Mouse (Mus musculus): ENCODE data around the gene Angptl1. TPM values are rescaled to one million over a fixed set of nuclear protein-coding genes. Genes with fewer than 3 reads are reported as not detected.
A peak's percentile ranks its signal among the peaks of the same experiment; 100 is the strongest.

Angptl1 gene
- polyA plus RNA-seq, 1 experiment from 2014 or later = 3.2 TPM

DNA sequence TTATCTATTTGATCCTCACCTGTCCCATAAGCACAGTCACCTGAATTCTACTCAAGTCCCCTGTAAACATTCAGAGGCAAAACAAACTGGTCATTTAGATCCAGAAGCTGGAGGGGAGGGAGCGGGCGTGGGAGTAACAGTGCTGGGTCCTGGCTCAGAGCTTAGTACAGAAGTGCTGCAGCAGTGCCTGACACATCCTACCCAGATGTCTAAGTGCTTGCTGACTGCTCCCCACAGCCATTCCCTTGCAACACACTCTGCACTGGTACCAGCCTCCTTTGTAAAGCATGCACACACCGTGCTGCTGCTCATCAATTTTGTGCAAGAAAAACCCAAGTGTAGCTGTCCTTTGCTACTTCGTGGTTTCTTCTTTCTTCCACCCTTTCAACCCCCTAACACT is 8.7 kb downstream of the Angptl1 start:
- no peak overlapping the region for H3K9ac ChIP-seq (replicated peaks)
- no peaks in the 10 kb centered on the region for H3K27me3 ChIP-seq (replicated peaks)
- no peaks in the 10 kb centered on the region for H3K9me3 ChIP-seq (replicated peaks)
- ATAC-seq (ENCODE audit: low FRiP score) = no peak
- H3K27ac ChIP-seq (replicated peaks) = no peak overlapping the region
- H3K4me2 ChIP-seq = no peak overlapping the region
- no peaks in the 10 kb centered on the region for H3K36me3 ChIP-seq
- 0 out of 2 replicates have a peak, but pooled peaks cover 2% of the 10 kb centered on the region for H3K4me1 ChIP-seq
- H3K4me3 ChIP-seq (replicated peaks) = no peak overlapping the region
- 78% methylated on average over 4 of the region's 4 CpGs for WGBS

DNA sequence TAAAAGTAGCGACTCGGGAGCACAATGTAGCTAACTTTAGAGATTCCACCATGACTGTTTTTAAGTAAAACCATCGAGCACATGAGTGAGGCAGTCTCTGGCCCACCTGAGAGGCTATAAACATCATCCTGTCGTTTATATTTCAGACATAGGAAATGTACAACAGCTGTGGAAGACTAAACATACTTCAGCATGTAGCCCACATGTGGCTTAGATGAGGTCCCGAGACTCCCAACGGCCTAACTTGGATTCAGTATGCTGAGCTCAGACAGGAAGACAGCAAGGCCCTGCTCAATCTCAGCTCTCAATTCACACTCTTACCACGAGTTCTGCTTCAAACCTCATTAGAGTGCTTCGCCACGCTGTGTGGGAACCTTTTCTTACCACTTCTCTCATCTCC is 14.0 kb downstream of the Angptl1 start:
- 69% methylated on average over 9 of the region's 9 CpGs for WGBS

DNA sequence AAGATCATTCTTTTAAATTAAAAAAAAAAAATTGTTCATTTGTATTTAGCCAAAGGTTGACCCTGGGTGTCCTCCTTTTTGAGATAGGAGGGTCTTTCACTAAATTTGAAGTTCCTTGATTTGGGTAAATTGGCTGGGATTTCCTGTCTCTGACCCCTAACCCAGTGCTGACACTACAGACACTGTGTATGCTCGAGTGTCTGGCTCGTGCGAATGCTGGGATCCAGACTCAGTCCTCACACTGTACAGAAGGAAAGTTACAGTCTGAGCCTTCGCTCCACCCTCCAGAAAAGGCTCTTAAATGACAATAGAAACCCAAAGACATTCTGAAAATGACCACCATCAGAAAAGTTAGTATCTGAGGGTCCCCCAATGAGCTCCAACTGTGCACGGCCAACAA is 14.5 kb downstream of the Angptl1 start:
- Histone ChIP-seq H3K4me2 (no peak overlapping the region), H3K9me3 (replicated peaks) (no peaks in the 10 kb centered on the region)
- 69% methylated on average over 5 of the region's 5 CpGs for WGBS

More for the DNA sequence above, 14.0 kb downstream of the Angptl1 start:
- Histone ChIP-seq H3K36me3 (0 out of 2 replicates have a peak, but pooled peaks cover 3% of the 10 kb centered on the region), H3K4me2 (no peak overlapping the region), H3K4me1 (no peaks in the 10 kb centered on the region), H3K9ac (replicated peaks) (no peak overlapping the region), H3K27ac (replicated peaks) (no peak overlapping the region), H3K4me3 (replicated peaks) (no peak overlapping the region), H3K9me3 (replicated peaks) (no peaks in the 10 kb centered on the region), H3K27me3 (replicated peaks) (no peaks in the 10 kb centered on the region)
- ATAC-seq (ENCODE audit: low FRiP score) = no peak

DNA sequence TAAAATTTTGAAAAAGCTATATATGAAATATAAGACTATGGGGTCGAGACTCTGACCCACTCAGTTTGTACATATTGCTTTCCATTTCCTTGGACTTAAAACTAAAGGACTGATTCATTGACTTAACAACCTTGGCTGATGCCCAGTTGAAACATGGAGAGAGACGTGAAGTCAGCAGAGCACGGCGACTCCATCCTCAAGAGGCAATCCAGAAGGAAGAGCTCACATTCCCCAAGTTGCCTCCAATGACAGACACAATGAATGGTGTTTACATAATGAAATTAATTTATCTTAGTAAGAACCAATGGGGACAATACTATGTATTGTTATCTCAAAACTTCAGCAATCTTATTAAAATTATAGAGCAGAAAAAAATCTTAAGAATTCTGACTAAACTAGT is 16.2 kb downstream of the Angptl1 start:
- Histone ChIP-seq H3K9me3 (replicated peaks) (no peaks in the 10 kb centered on the region), H3K4me3 (replicated peaks) (no peak overlapping the region), H3K4me1 (no peaks in the 10 kb centered on the region), H3K27ac (replicated peaks) (no peak overlapping the region), H3K27me3 (replicated peaks) (no peaks in the 10 kb centered on the region), H3K9ac (replicated peaks) (no peak overlapping the region), H3K36me3 (0 out of 2 replicates have a peak, but pooled peaks cover 3% of the 10 kb centered on the region), H3K4me2 (no peak overlapping the region)
- no peak for ATAC-seq (ENCODE audit: low FRiP score)
- 97% methylated on average over 4 of the region's 4 CpGs for WGBS

More for the DNA sequence above, 14.5 kb downstream of the Angptl1 start:
- no peak for ATAC-seq (ENCODE audit: low FRiP score)
- H3K27ac ChIP-seq (replicated peaks) = no peak overlapping the region
- H3K9ac ChIP-seq (replicated peaks) = no peak overlapping the region
- H3K27me3 ChIP-seq (replicated peaks) = no peaks in the 10 kb centered on the region
- H3K4me1 ChIP-seq = no peaks in the 10 kb centered on the region
- 0 out of 2 replicates have a peak, but pooled peaks cover 3% of the 10 kb centered on the region for H3K36me3 ChIP-seq
- no peak overlapping the region for H3K4me3 ChIP-seq (replicated peaks)

DNA sequence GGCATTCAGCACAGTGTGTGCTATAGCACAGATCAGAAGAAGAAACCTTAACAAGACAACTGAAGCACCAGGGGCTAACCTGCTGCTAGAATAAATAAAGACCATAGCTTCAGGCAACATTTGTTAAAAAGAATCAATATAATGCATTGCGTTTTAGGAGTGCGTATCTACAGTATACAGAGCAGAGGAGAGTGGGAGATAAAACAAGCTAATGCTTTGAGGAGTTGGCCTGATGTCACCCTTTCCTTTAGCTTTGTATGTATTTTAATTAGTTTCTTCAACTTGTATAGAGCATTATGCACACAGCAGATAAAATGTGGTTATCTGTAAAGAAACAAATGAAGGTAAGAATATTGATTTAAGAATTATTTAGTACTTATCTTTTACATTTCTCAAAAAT is 18.3 kb downstream of the Angptl1 start:
- Histone ChIP-seq H3K4me1 (no peaks in the 10 kb centered on the region), H3K4me3 (replicated peaks) (no peak overlapping the region), H3K9me3 (replicated peaks) (no peaks in the 10 kb centered on the region), H3K9ac (replicated peaks) (no peak overlapping the region), H3K27ac (replicated peaks) (no peak overlapping the region), H3K4me2 (no peak overlapping the region), H3K27me3 (replicated peaks) (no peaks in the 10 kb centered on the region), H3K36me3 (0 out of 2 replicates have a peak, but pooled peaks cover 3% of the 10 kb centered on the region)
- no peak for ATAC-seq (ENCODE audit: low FRiP score)
- 89% methylated on average over 2 of the region's 2 CpGs for WGBS

DNA sequence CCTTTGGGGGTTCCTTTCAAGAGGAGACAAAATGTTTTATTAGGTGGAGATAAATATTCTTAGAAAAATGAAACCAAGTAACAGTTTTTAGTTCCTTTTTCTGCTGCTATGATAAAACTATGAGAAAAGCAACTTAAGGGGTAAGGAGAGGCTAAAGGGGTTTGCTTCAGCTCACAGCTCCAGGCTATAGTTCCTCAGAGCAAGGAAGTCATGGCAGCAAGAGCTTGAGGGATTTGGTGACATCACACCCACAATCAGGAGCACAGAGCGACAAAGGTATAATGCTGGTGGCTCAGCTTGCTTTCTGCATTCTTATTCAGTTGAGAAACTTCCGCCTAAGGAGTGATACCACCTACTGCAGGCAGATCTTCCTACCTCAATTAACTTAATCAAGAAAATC is 20.8 kb downstream of the Angptl1 start:
- Histone ChIP-seq H3K27me3 (replicated peaks) (no peaks in the 10 kb centered on the region), H3K4me2 (no peak overlapping the region), H3K27ac (replicated peaks) (no peak overlapping the region), H3K4me3 (replicated peaks) (no peak overlapping the region), H3K4me1 (peaks cover 5% of the 10 kb centered on the region), H3K9ac (replicated peaks) (no peak overlapping the region), H3K9me3 (replicated peaks) (no peaks in the 10 kb centered on the region), H3K36me3 (0 out of 2 replicates have a peak, but pooled peaks cover 3% of the 10 kb centered on the region)
- ATAC-seq (ENCODE audit: low FRiP score) = no peak
- whole genome bisulfite sequencing = 94% methylated on average over 2 of the region's 2 CpGs

DNA sequence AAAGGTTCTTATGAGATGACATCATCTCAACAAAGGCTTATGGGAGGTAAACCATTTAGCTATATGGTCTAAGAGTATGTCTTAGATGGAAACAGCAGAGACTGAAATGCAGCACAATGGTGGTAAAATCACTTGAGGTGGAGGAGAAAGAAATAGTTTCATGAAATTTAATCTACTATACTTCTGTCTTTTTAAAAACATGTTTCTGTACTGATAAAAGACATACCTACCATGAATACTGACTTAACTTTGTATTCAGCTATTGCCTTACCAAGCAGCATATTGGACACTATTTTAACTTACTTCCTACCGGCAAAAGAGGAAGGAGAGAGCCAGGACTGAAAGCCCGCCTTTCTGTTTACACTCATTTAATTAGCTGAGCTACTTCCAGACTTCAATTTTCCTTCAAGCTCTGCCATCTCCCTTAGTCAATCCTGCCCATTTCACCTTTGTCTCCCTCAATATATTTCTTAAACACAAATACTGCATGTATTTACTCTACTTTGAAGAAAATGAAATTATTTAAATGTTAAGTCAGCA is 21.4 kb downstream of the Angptl1 start:
- WGBS = 85% methylated on average over 2 of the region's 2 CpGs
- H3K4me2 ChIP-seq = no peak overlapping the region

DNA sequence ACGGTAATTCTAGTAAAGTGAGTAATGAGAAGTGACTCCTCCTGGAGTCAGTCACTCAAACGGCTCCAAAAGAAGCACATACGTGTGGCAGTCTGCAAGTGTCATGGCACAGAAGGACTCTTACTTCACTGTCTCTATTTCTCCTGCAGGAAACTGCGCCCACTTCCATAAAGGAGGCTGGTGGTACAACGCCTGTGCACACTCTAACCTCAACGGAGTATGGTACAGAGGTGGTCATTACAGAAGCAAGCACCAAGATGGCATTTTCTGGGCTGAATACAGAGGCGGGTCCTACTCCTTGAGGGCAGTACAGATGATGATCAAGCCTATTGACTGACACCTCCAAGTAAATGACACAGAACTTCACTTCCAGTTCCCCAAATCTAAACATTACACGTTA is 21.9 kb downstream of the Angptl1 start:
- Histone ChIP-seq H3K4me2 (no peak overlapping the region), H3K27ac (replicated peaks) (no peak overlapping the region), H3K9me3 (replicated peaks) (no peaks in the 10 kb centered on the region), H3K9ac (replicated peaks) (no peak overlapping the region), H3K27me3 (replicated peaks) (no peaks in the 10 kb centered on the region), H3K4me1 (peaks cover 7% of the 10 kb centered on the region), H3K36me3 (0 out of 2 replicates have a peak, but pooled peaks cover 3% of the 10 kb centered on the region), H3K4me3 (replicated peaks) (no peak overlapping the region)
- no peak for ATAC-seq (ENCODE audit: low FRiP score)
- 90% methylated on average over 8 of the region's 8 CpGs for WGBS

More for the DNA sequence above, 21.4 kb downstream of the Angptl1 start:
- Histone ChIP-seq H3K27me3 (replicated peaks) (no peaks in the 10 kb centered on the region), H3K4me1 (peaks cover 7% of the 10 kb centered on the region), H3K36me3 (0 out of 2 replicates have a peak, but pooled peaks cover 3% of the 10 kb centered on the region), H3K9ac (replicated peaks) (no peak overlapping the region), H3K4me3 (replicated peaks) (no peak overlapping the region), H3K9me3 (replicated peaks) (no peaks in the 10 kb centered on the region), H3K27ac (replicated peaks) (no peak overlapping the region)
- ATAC-seq (ENCODE audit: low FRiP score) = no peak

DNA sequence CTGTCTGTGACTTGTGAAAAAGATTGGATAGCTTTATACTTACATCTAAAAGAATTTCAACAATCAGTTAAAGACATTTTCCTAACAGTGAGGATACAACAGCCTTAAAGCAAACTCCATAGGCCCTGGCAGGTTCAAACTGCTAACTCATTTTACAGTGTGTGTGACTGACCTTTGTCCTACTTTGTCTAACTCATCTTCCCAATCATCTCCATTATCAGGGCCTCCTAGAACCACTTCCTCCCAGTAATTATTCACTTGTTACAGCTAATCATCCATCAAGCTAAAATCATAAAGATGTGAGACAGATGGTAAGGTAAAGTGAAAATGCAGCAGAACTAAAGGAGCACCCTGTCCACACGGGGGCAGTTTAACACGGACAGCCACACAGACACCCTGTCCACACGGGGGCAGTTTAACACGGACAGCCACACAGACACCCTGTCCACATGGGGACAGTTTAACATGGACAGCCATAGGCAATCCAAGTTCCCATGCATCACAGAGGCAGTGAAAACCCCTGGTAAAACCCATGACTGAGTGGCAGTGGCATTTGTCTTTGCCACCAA is 23.2 kb downstream of the Angptl1 start:
- 48% methylated on average over 4 of the region's 4 CpGs for whole genome bisulfite sequencing
- Histone ChIP-seq H3K36me3 (no peaks in the 10 kb centered on the region; the same call in 1 of the 2 replicates), H3K4me2 (no peak overlapping the region), H3K27me3 (replicated peaks) (no peaks in the 10 kb centered on the region), H3K4me3 (replicated peaks) (no peak overlapping the region), H3K4me1 (peaks cover 7% of the 10 kb centered on the region), H3K9me3 (replicated peaks) (no peaks in the 10 kb centered on the region), H3K27ac (replicated peaks) (no peak overlapping the region), H3K9ac (replicated peaks) (no peak overlapping the region)
- ATAC-seq (ENCODE audit: low FRiP score) = no peak

DNA sequence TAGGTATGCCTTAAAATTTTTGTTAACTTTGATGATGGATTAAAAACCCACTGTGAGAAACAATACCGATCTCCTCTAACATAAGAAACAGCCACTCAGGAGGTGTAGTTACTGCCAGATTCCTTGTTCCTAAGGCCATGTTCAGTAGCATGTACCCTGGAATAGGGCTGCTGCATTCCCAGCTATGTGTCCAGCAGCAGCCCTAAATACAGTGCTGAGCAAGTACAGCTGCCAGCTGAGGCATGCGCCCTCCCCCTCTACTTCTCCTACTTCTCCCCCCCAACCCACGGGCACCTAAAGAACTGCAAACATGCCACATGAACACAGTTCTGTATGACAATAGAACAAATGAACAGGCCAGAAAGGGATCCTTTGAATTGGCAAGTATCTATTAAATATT is 25.4 kb downstream of the Angptl1 start:
- WGBS = 60% methylated on average over 3 of the region's 3 CpGs
- Histone ChIP-seq H3K9ac (replicated peaks) (no peak overlapping the region), H3K4me1 (peaks cover 7% of the 10 kb centered on the region), H3K36me3 (no peaks in the 10 kb centered on the region; the same call in 1 of the 2 replicates), H3K9me3 (replicated peaks) (no peaks in the 10 kb centered on the region), H3K27me3 (replicated peaks) (no peaks in the 10 kb centered on the region), H3K4me3 (replicated peaks) (no peak overlapping the region), H3K4me2 (no peak overlapping the region), H3K27ac (replicated peaks) (no peak overlapping the region)
- ATAC-seq (ENCODE audit: low FRiP score) = no peak

DNA sequence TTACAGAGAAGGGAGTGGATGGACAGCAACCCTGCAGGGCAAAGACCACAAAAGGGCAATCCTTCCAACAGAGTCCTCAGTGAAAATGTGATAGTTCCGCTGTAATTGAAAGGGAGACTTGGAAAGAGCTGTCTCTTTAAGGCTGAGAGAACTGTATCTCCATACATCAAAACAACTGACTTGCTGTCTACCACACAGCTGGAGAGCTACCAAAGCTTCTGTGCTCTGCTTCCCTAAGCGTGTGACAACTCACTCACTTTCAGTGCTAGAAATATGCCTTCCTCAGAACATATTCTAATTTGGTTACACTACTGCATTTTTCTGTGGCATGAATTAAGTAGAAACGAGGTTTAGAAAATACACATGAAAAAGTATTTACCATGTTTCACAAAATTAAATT is 25.9 kb downstream of the Angptl1 start:
- 37% methylated on average over 3 of the region's 3 CpGs for WGBS
- H3K4me3 ChIP-seq (replicated peaks) = no peak overlapping the region
- no peaks in the 10 kb centered on the region for H3K27me3 ChIP-seq (replicated peaks)
- H3K4me2 ChIP-seq = no peak overlapping the region
- 0 out of 2 replicates have a peak overlapping the region, but pooled peaks have one; percentile 18 for H3K27ac ChIP-seq (replicated peaks)
- ATAC-seq (ENCODE audit: low FRiP score) = no peak
- no peaks in the 10 kb centered on the region for H3K9me3 ChIP-seq (replicated peaks)
- H3K36me3 ChIP-seq = no peaks in the 10 kb centered on the region; the same call in 1 of the 2 replicates
- H3K4me1 ChIP-seq = peaks cover 7% of the 10 kb centered on the region
- H3K9ac ChIP-seq (replicated peaks) = no peak overlapping the region

DNA sequence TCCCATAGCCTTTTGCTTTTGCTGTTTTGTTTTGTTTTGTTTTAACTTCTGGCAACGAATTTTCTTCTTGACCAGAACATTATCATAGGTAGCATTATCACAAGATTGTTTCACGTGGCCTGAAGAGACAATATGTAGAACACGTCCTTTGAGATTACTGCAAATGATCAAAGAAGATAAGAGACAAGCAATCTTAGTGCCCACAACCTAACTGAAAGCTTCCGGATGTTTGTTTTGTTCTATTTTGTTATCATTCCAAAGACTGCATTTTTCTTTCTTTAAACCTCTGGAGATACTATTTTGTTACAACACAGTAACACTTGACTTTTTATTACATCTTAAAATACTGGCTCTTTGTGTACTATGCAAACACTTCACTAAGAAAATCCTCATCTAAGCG is 31.7 kb downstream of the Angptl1 start:
- H3K27me3 ChIP-seq (replicated peaks) = no peaks in the 10 kb centered on the region
- no peak for ATAC-seq (ENCODE audit: low FRiP score)
- no peak overlapping the region for H3K4me3 ChIP-seq (replicated peaks)
- no peak overlapping the region for H3K27ac ChIP-seq (replicated peaks)
- no peaks in the 10 kb centered on the region for H3K9me3 ChIP-seq (replicated peaks)
- 94% methylated on average over 5 of the region's 5 CpGs for WGBS
- H3K4me1 ChIP-seq = no peaks in the 10 kb centered on the region
- peaks cover 8% of the 10 kb centered on the region; the same call in 1 of the 2 replicates for H3K36me3 ChIP-seq
- no peak overlapping the region for H3K9ac ChIP-seq (replicated peaks)
- no peak overlapping the region for H3K4me2 ChIP-seq

All from neural tube, embryonic 15.5 days (tissue).